Mouse (Mus musculus): ENCODE data around the gene Clec4d. TPM values are rescaled to one million over a fixed set of nuclear protein-coding genes. Genes with fewer than 3 reads are reported as not detected.
"Not testable (repeated sequence)": the region's sequence is repeated elsewhere in the genome, so short reads cannot be mapped to it uniquely, and the experiment has no call there.

Clec4d gene
- polyA plus RNA-seq (2012), result not detected in 2 replicates

DNA sequence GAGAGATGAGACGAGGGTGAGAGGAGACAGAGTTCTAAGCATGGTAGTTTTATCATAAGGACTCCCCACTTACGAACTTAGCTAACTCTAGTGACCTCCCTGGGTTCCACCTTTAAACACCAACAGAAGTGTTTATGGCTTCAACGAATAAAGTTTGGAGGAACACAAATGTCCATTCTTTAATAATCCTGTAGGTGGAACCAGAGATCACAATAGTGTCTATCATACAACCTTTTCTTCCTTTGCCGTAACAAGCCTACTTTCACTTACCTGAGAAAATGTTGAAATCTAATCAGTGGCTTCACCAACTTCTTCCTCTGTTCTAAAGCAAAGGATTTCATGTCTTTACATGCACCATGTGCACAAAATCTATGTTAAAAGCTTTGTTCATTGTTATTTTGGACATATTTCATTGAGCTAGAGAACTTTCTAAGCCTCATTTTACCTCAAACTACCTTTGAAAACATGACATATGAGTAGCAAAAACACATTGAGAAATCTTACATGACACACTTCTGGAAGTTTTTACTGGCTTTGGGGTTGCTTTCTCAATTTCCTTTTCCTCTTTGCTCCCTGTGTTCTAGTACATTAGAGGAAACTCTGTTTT, at the start of gene Clec4d:
Clec4d (plus strand) TSS at position 557 of the 607 bp plus-strand sequence.
- no peaks in the 10 kb centered on the region for H3K27me3 ChIP-seq (ENCODE audit: control insufficient read depth)
- H3K36me3 ChIP-seq (ENCODE audit: control insufficient read depth), result no peaks in the 10 kb centered on the region
- H3K4me1 ChIP-seq (ENCODE audit: control insufficient read depth), result peaks cover 26% of the 10 kb centered on the region
- no peak for TF ChIP-seq TAL1 (IDR thresholded peaks at IDR 0.05; ENCODE audit: low read length)
- TF ChIP-seq GATA1 (IDR thresholded peaks at IDR 0.05; ENCODE audit: low read length), result no peak
- H3K4me3 ChIP-seq (replicated peaks), result no peak within 1 kb of the TSS
- no peaks in the 10 kb centered on the region for H3K9me3 ChIP-seq (ENCODE audit: control insufficient read depth, low read length)

DNA sequence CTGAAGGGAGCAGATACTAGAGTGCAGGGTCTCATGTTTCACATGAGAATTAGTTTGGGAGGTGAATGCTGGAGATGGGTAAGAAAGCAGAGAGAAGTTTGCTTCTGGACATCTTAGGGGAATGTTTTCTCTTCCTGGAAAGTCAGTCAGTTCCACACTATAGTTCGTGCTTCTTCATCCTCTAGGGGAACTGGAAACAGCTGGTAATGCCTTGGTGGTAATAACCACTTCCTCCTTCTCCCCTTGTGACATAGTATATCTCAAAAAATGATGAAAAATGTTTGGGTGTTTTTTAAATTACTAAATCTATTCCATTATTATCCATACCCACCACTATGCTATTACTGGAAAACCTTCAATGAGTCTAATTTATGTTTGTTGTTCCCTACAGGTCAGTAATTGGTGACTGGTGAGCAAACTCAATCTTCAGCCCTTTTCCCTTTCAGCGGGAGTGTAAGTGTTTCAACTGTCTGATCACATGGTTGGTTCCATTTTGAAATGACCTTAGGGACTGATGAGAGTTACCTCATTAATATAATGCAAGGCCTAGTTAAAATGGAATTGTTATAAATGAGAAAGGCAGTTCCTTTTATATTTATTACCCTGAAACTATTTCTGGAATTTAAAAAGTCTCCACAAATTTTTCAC, 34.3 kb upstream of the Clec4d start:
- no peak overlapping the region for H3K4me3 ChIP-seq (replicated peaks)
- H3K9me3 ChIP-seq (ENCODE audit: control insufficient read depth, low read length), result no peaks in the 10 kb centered on the region
- TF ChIP-seq GATA1 (IDR thresholded peaks at IDR 0.05; ENCODE audit: low read length) (no peak), TAL1 (IDR thresholded peaks at IDR 0.05; ENCODE audit: low read length) (no peak)
- no peaks in the 10 kb centered on the region for H3K36me3 ChIP-seq (ENCODE audit: control insufficient read depth)
- H3K27me3 ChIP-seq (ENCODE audit: control insufficient read depth), result no peaks in the 10 kb centered on the region
- no peaks in the 10 kb centered on the region for H3K4me1 ChIP-seq (ENCODE audit: control insufficient read depth)

DNA sequence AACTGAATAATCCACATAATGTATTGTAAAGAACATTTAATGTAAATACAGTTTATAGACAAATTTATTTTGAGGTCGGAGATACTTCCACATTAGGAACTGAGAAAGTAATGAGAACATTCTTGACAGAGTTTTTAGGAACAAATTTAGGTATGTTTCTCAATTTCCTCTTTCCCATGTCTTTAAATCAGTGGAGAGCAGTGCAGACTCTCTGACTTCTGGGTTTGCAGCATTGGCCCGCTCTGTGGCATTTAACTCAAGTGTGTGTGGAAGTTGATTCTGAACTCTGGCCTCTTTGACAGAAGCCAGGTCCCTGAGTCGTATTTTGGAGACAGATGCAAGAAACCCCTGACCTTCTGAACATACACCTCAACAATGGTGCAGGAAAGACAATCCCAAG, 32.3 kb upstream of the Clec4d start, which contains the start of gene Clec4n:
Clec4n (plus strand) TSS at position 200 of the 400 bp plus-strand sequence.
- TF ChIP-seq TAL1 (IDR thresholded peaks at IDR 0.05; ENCODE audit: low read length) (no peak), GATA1 (IDR thresholded peaks at IDR 0.05; ENCODE audit: low read length) (no peak)
- Histone ChIP-seq H3K4me3 (replicated peaks) (no peak within 1 kb of the TSS), H3K36me3 (ENCODE audit: control insufficient read depth) (no peaks in the 10 kb centered on the region)

DNA sequence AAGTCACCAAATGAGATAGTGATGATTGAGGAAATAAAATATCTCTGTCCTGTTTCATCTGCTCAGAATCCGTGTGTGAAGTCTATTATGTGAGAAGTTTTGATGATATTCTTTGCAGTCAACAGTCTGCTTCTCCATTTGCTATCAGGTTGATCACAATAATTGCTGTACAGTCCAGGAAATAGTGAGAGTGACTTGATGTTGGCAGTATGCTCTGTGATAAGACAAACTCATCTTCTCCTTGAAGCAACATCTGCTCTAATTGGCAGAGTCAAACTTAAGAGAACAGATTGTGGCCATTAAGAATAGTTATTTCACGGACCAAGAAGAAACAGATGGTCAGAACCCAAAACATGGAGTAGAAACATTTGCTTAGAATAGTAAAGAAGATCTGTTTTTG, 30.8 kb upstream of the Clec4d start:
- Histone ChIP-seq H3K4me3 (replicated peaks) (no peak overlapping the region), H3K4me1 (ENCODE audit: control insufficient read depth) (no peaks in the 10 kb centered on the region), H3K27me3 (ENCODE audit: control insufficient read depth) (no peaks in the 10 kb centered on the region), H3K9me3 (ENCODE audit: control insufficient read depth, low read length) (no peaks in the 10 kb centered on the region), H3K36me3 (ENCODE audit: control insufficient read depth) (no peaks in the 10 kb centered on the region)
- TF ChIP-seq TAL1 (IDR thresholded peaks at IDR 0.05; ENCODE audit: low read length) (no peak), GATA1 (IDR thresholded peaks at IDR 0.05; ENCODE audit: low read length) (no peak)

More for the DNA sequence above, 32.3 kb upstream of the Clec4d start, which contains the start of gene Clec4n:
- Histone ChIP-seq H3K27me3 (ENCODE audit: control insufficient read depth) (no peaks in the 10 kb centered on the region), H3K9me3 (ENCODE audit: control insufficient read depth, low read length) (no peaks in the 10 kb centered on the region), H3K4me1 (ENCODE audit: control insufficient read depth) (no peaks in the 10 kb centered on the region)

DNA sequence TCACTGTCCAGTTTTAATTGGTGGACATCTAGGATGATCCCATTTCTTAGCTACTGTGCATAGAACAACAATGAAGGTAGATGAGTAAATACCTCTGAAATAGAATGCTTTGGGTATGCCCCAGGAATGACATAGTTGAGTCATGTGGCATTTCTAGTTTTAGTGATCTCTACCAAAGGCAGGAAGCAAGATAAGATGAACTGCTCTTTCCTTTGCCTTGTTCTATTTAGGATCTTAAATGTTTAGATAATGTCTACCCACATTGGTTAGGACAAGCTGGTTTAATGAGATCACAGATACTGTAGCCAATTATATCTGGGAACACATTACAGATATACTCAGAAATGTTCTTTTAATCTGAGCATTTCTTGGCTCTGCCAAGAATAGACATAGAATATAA, 24.3 kb upstream of the Clec4d start:
- Histone ChIP-seq H3K27me3 (ENCODE audit: control insufficient read depth) (no peaks in the 10 kb centered on the region), H3K36me3 (ENCODE audit: control insufficient read depth) (no peaks in the 10 kb centered on the region), H3K9me3 (ENCODE audit: control insufficient read depth, low read length) (no peaks in the 10 kb centered on the region), H3K4me1 (ENCODE audit: control insufficient read depth) (no peaks in the 10 kb centered on the region), H3K4me3 (replicated peaks) (no peak overlapping the region)
- TF ChIP-seq GATA1 (IDR thresholded peaks at IDR 0.05; ENCODE audit: low read length), result no peak
- TF ChIP-seq TAL1 (IDR thresholded peaks at IDR 0.05; ENCODE audit: low read length), result no peak

DNA sequence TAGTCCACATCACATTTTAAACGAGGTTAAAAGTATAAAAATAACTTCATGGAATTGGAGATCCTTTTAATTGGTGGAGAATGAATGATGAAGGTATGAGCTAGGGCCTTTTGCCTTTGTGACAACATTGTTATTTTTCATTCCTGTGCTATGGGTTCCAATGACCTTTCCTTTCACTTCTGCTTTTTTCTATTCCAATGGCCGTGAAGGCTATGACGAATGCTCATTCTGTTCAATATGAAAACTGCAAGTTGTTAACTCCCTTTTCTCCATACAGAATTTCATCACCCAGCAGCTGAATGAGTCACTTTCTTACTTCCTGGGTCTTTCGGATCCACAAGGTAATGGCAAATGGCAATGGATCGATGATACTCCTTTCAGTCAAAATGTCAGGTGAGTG, 17.7 kb upstream of the Clec4d start:
- Histone ChIP-seq H3K4me1 (ENCODE audit: control insufficient read depth) (no peaks in the 10 kb centered on the region), H3K27me3 (ENCODE audit: control insufficient read depth) (no peaks in the 10 kb centered on the region), H3K4me3 (replicated peaks) (no peak overlapping the region), H3K36me3 (ENCODE audit: control insufficient read depth) (no peaks in the 10 kb centered on the region), H3K9me3 (ENCODE audit: control insufficient read depth, low read length) (no peaks in the 10 kb centered on the region; the same call in 1 of the 2 replicates)
- TF ChIP-seq GATA1 (IDR thresholded peaks at IDR 0.05; ENCODE audit: low read length) (no peak), TAL1 (IDR thresholded peaks at IDR 0.05; ENCODE audit: low read length) (no peak)

DNA sequence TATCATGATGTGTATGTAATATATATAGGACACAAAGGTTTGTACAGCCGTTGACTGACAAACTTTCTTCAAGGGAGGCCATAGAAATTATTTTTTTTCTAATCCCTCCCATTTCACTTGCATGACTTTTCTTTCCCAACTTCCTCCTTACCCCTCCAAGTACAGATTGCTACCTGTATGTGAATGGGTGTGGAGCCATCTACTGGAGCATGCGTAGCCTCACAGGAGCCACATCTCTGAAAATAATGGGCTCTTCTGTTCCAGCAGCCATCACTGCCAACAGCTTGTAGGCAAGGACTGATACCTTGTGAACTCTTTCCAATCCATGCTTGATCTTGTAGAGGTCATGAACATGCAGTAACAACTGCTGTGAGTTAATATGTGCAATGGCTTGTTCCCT, 13.0 kb upstream of the Clec4d start:
- H3K9me3 ChIP-seq (ENCODE audit: control insufficient read depth, low read length); H3K4me3 ChIP-seq (replicated peaks); H3K4me1 ChIP-seq (ENCODE audit: control insufficient read depth); H3K27me3 ChIP-seq (ENCODE audit: control insufficient read depth); H3K36me3 ChIP-seq (ENCODE audit: control insufficient read depth): not testable (repeated sequence)

DNA sequence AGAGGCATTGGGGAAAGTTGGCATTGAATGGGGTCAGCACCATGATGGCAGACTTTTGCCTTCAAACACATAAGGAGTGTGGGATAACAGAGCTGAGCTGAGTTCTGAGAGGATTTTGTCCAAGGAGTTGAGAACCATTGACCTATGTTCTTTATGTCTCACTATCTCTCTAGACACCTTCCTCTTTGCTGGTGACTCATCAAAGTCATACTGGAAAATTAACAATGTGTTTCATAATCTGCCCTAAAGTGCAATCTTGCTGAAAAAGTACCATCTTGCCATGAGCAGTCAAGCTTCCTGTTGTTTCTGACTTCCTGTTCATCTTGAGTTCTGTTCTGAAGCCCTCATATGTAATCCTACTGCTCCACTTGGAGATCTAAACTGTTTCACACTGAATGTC, 9.2 kb upstream of the Clec4d start:
- no peaks in the 10 kb centered on the region for H3K36me3 ChIP-seq (ENCODE audit: control insufficient read depth)
- TF ChIP-seq TAL1 (IDR thresholded peaks at IDR 0.05; ENCODE audit: low read length), result no peak
- no peak for TF ChIP-seq GATA1 (IDR thresholded peaks at IDR 0.05; ENCODE audit: low read length)
- no peaks in the 10 kb centered on the region for H3K27me3 ChIP-seq (ENCODE audit: control insufficient read depth)
- H3K9me3 ChIP-seq (ENCODE audit: control insufficient read depth, low read length), result no peaks in the 10 kb centered on the region
- H3K4me1 ChIP-seq (ENCODE audit: control insufficient read depth), result no peaks in the 10 kb centered on the region
- no peak overlapping the region for H3K4me3 ChIP-seq (replicated peaks)

DNA sequence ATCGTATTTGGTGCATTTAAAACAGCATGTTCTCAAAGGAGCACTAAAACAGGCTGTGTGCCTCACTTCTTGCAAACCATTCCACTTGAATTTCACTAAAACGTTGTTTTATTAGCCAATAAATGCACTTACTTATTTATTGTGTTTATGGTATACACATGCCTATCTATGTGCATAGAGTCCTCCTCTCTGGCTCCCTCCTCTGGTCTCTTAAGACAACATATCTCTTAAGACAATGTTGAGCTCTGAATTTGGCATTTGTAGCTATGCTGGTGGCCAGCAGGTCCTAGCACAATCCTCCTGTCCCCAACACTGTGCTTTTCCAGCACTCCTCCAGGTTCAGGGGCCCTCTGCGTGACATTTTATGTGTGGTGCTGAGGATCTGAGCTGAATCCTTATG, 3.0 kb upstream of the Clec4d start:
- TF ChIP-seq GATA1 (IDR thresholded peaks at IDR 0.05; ENCODE audit: low read length), result no peak
- H3K9me3 ChIP-seq (ENCODE audit: control insufficient read depth, low read length), result no peaks in the 10 kb centered on the region
- H3K27me3 ChIP-seq (ENCODE audit: control insufficient read depth), result no peaks in the 10 kb centered on the region
- H3K4me1 ChIP-seq (ENCODE audit: control insufficient read depth), result peaks cover 7% of the 10 kb centered on the region
- no peaks in the 10 kb centered on the region for H3K36me3 ChIP-seq (ENCODE audit: control insufficient read depth)
- H3K4me3 ChIP-seq (replicated peaks), result no peak overlapping the region

All from erythroblast, embryonic 14.5 days (primary cell).